Mouse (Mus musculus): ENCODE results near the gene Inpp5e. TPM values are rescaled to one million over a fixed set of nuclear protein-coding genes. Genes with fewer than 3 reads are reported as not detected.

Inpp5e gene
- polyA plus RNA-seq, 1 experiment from 2014 or later = 24.0 TPM

DNA sequence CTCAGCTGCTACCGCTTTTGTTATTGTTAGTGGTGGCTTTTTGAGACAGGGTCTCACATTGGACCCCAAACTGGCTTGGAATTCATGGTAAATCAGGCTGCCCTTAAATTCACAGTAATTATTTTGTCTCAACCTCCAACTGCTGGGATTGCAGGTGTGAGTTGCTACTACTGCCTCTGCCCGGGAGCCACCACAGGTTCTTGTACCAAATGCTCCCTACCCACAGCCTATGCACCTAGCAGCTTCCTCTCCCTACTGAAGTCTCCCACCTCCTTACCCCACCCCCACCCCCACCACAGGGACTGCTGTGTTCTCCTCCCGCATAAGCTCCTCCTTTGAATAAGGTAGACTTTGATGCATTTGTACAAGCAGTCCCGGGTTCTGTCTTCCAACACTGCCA lies 52.8 kb downstream of the Inpp5e start:
- Histone ChIP-seq H3K27ac (ENCODE audit: low read length) (no peak overlapping the region), H3K4me1 (ENCODE audit: control insufficient read depth, insufficient read depth, low read length) (peaks cover 7% of the 10 kb centered on the region; the same call in 1 of the 2 replicates), H3K4me2 (replicated peaks; ENCODE audit: low read depth, low read length) (no peak overlapping the region), H3K36me3 (ENCODE audit: control insufficient read depth, insufficient read depth, low read length) (no peaks in the 10 kb centered on the region), H3K9ac (replicated peaks; ENCODE audit: low read depth, low read length) (no peak overlapping the region), H3K27me3 (ENCODE audit: control insufficient read depth, insufficient read depth, low read length) (no peaks in the 10 kb centered on the region), H3K9me3 (ENCODE audit: control insufficient read depth, low read depth, low read length) (no peaks in the 10 kb centered on the region), H3K4me3 (ENCODE audit: low read depth, low read length) (no peak overlapping the region)
- WGBS = 81% methylated on average over 4 of the region's 4 CpGs
- ATAC-seq (ENCODE audit: insufficient number of reproducible peaks, insufficient read depth, low FRiP score, low read depth) = no peak

GRCm38 (mm10) chr2:26354401-26354800 lies 54.6 kb downstream of the Inpp5e start:
- WGBS = 86% methylated on average over 4 of the region's 4 CpGs
- Histone ChIP-seq H3K9me3 (ENCODE audit: control insufficient read depth, low read depth, low read length) (no peaks in the 10 kb centered on the region), H3K27me3 (ENCODE audit: control insufficient read depth, insufficient read depth, low read length) (no peaks in the 10 kb centered on the region), H3K4me2 (replicated peaks; ENCODE audit: low read depth, low read length) (no peak overlapping the region), H3K4me3 (ENCODE audit: low read depth, low read length) (no peak overlapping the region), H3K36me3 (ENCODE audit: control insufficient read depth, insufficient read depth, low read length) (no peaks in the 10 kb centered on the region), H3K27ac (ENCODE audit: low read length) (no peak overlapping the region), H3K4me1 (ENCODE audit: control insufficient read depth, insufficient read depth, low read length) (peaks cover 16% of the 10 kb centered on the region; the same call in 1 of the 2 replicates), H3K9ac (replicated peaks; ENCODE audit: low read depth, low read length) (no peak overlapping the region)
- no peak for ATAC-seq (ENCODE audit: insufficient number of reproducible peaks, insufficient read depth, low FRiP score, low read depth)

DNA sequence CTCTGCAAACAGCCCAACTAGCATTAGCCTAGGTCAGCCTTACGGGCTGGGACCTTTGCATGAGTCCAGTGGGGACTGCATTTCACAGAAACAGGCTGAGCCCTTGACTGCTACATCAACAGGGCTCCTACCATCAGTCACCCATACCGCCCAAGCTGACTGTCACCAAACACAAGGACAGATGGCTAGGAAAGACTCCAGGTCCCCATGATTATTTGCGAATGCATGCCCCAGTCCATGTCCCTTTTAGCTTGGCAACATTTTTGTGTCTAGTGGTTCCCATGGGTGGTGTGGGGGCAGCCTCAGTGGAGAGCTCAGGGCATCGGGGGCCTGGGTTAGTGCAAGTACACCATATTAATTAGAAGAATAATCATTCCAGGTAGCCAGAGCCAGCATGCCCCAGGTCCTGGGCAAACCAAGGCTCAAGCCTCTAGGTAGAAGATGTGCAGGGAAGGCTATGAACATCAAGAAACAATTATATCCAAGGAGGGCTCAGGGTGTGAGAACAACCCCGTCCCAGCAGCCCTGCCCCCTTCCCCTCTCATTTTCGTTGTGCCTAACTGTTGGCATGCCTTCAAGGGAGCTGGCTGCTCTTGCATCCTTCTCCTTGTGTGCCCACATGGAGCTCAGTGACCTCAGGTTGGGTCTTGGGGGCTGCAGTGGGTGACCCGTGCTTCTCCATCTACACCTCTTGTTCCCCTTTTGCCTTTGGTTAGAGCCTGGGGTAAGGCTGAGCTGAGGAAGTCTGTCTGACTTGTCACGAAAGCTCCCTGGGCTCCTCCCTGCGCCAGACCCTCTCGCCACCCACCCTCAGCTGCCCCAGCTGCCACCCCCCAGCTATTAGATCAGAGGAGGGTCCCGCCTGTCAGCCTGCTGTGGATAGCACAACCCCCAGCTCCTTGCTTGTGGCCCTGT lies 55.7 kb downstream of the Inpp5e start:
- H3K4me2 ChIP-seq (replicated peaks; ENCODE audit: low read depth, low read length) = peak overlapping the region; percentile 96
- WGBS = 81% methylated on average over 11 of the region's 11 CpGs
- H3K36me3 ChIP-seq (ENCODE audit: control insufficient read depth, insufficient read depth, low read length) = peaks cover 5% of the 10 kb centered on the region
- ATAC-seq (ENCODE audit: insufficient number of reproducible peaks, insufficient read depth, low FRiP score, low read depth) = no peak
- no peaks in the 10 kb centered on the region for H3K27me3 ChIP-seq (ENCODE audit: control insufficient read depth, insufficient read depth, low read length)
- peak overlapping the region; percentile 60; the same call in 1 of the 2 replicates for H3K4me3 ChIP-seq (ENCODE audit: low read depth, low read length)
- H3K9ac ChIP-seq (replicated peaks; ENCODE audit: low read depth, low read length) = no peak overlapping the region
- no peak overlapping the region for H3K27ac ChIP-seq (ENCODE audit: low read length)
- peaks cover 20% of the 10 kb centered on the region; the same call in 1 of the 2 replicates for H3K4me1 ChIP-seq (ENCODE audit: control insufficient read depth, insufficient read depth, low read length)
- no peaks in the 10 kb centered on the region for H3K9me3 ChIP-seq (ENCODE audit: control insufficient read depth, low read depth, low read length)

DNA sequence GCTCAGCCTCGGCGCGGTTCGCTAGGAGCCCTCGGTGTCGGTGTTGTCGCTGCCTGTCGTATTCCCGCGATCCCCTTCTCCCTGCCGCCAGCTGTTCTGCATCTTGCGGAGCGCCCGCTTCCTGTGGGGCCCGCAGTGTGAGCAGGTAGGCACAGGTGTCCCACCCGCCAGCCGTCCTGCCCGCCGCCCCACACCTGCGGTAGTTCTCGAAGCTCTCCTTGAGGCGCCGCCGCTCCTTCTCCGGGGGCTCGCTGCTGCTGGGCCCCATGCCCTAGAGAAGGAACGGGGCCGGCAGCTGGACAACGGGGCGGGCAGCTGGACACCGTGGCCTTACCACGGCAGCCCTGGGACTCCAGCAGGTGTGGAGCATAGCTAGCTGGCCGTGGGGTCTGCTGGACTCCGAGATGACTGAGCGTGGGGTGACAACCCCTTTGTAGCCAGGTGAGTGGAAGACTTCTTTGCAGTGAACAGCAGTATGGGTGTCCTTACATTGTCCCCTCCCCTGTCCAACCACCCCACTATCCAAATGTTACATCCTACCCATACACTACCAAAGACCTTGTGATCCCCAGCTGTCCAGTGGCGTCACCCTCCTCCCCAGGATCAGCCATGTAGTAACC lies 56.6 kb downstream of the Inpp5e start:
- Histone ChIP-seq H3K27ac (ENCODE audit: low read length) (peak overlapping the region; percentile 44; the same call in 1 of the 2 replicates), H3K4me3 (ENCODE audit: low read depth, low read length) (peak overlapping the region; percentile 60), H3K9ac (replicated peaks; ENCODE audit: low read depth, low read length) (peak overlapping the region; percentile 79), H3K4me1 (ENCODE audit: control insufficient read depth, insufficient read depth, low read length) (peaks cover 21% of the 10 kb centered on the region; the same call in 1 of the 2 replicates), H3K27me3 (ENCODE audit: control insufficient read depth, insufficient read depth, low read length) (no peaks in the 10 kb centered on the region), H3K36me3 (ENCODE audit: control insufficient read depth, insufficient read depth, low read length) (peaks cover 14% of the 10 kb centered on the region), H3K4me2 (replicated peaks; ENCODE audit: low read depth, low read length) (peak overlapping the region; percentile 96), H3K9me3 (ENCODE audit: control insufficient read depth, low read depth, low read length) (no peaks in the 10 kb centered on the region)
- 2% methylated on average over 36 of the region's 36 CpGs for WGBS
- ATAC-seq (ENCODE audit: insufficient number of reproducible peaks, insufficient read depth, low FRiP score, low read depth) = peak; percentile 8; the same call in 1 of the 2 replicates

- H3K4me3 ChIP-seq (ENCODE audit: low read depth, low read length) = peak within 1 kb of the TSS; percentile 60
- H3K27ac ChIP-seq (ENCODE audit: low read length) = peak within 1 kb of the TSS; percentile 70
- H3K4me1 ChIP-seq (ENCODE audit: control insufficient read depth, insufficient read depth, low read length) = peaks cover 21% of the 10 kb centered on the region; the same call in 1 of the 2 replicates
- ATAC-seq (ENCODE audit: insufficient number of reproducible peaks, insufficient read depth, low FRiP score, low read depth) = peak; percentile 71
- 2% methylated on average over 62 of the region's 62 CpGs for WGBS
- no peaks in the 10 kb centered on the region for H3K27me3 ChIP-seq (ENCODE audit: control insufficient read depth, insufficient read depth, low read length)
- no peaks in the 10 kb centered on the region for H3K9me3 ChIP-seq (ENCODE audit: control insufficient read depth, low read depth, low read length)
- peak within 1 kb of the TSS; percentile 79 for H3K9ac ChIP-seq (replicated peaks; ENCODE audit: low read depth, low read length)
- H3K4me2 ChIP-seq (replicated peaks; ENCODE audit: low read depth, low read length) = peak within 1 kb of the TSS; percentile 96
- peaks cover 22% of the 10 kb centered on the region for H3K36me3 ChIP-seq (ENCODE audit: control insufficient read depth, insufficient read depth, low read length)
Observed at GRCm38 (mm10) chr2:26351358-26352290, 57.4 kb downstream of the Inpp5e start, which contains the start of gene Dnlz. Gene Dnlz, minus strand, starts transcription at chr2:26352110.

GRCm38 (mm10) chr2:26348241-26348640 lies 60.8 kb downstream of the Inpp5e start:
- 39% methylated on average over 6 of the region's 6 CpGs for WGBS
- H3K9ac ChIP-seq (replicated peaks; ENCODE audit: low read depth, low read length) = no peak overlapping the region; the same call in 1 of the 2 replicates
- H3K4me1 ChIP-seq (ENCODE audit: control insufficient read depth, insufficient read depth, low read length) = peaks cover 21% of the 10 kb centered on the region; the same call in 1 of the 2 replicates
- H3K27ac ChIP-seq (ENCODE audit: low read length) = peak overlapping the region; percentile 36; the same call in 1 of the 2 replicates
- no peak overlapping the region for H3K4me2 ChIP-seq (replicated peaks; ENCODE audit: low read depth, low read length)
- H3K36me3 ChIP-seq (ENCODE audit: control insufficient read depth, insufficient read depth, low read length) = peaks cover 54% of the 10 kb centered on the region
- H3K9me3 ChIP-seq (ENCODE audit: control insufficient read depth, low read depth, low read length) = no peaks in the 10 kb centered on the region
- ATAC-seq (ENCODE audit: insufficient number of reproducible peaks, insufficient read depth, low FRiP score, low read depth) = 0 out of 2 replicates have a peak, but pooled peaks have one; percentile 10
- no peaks in the 10 kb centered on the region for H3K27me3 ChIP-seq (ENCODE audit: control insufficient read depth, insufficient read depth, low read length)
- no peak overlapping the region for H3K4me3 ChIP-seq (ENCODE audit: low read depth, low read length)

All from stomach, embryonic 14.5 days (tissue).